Mouse (Mus musculus) liver, postnatal 0 days (tissue): ENCODE results near the gene Hist1h3d. TPM values are rescaled to one million over a fixed set of nuclear protein-coding genes. Genes with fewer than 3 reads are reported as not detected.
"Not testable (repeated sequence)": the region's sequence is repeated elsewhere in the genome, so short reads cannot be mapped to it uniquely, and the experiment has no call there.

ENCODE experiments used
- ATAC-seq: fragments of 200-750 bp; cut with Nextera tagmentation; 2 replicates; pipeline ENCODE4 v1.8.0; 2017; ENCODE audit warnings: mild to moderate bottlenecking, moderate library complexity
- DNase-seq: peaks from one replicate; pipeline ENCODE4 v3.0.0-alpha.2; 2016
- H3K27ac ChIP-seq: fragments of 300-500 bp; sonication (generic); 2 replicates; pipeline ENCODE4 v1.5.1; 2014; ENCODE audit warnings: antibody characterized with exemption, moderate library complexity, mild to moderate bottlenecking, low read depth
- H3K27me3 ChIP-seq: fragments of 300-500 bp; sonication (generic); 2 replicates; pipeline ENCODE4 v1.6.1; 2014; ENCODE audit warnings: low read length, control low read depth, mixed read lengths; ENCODE audit not compliant: insufficient read depth
- H3K36me3 ChIP-seq: fragments of 300-500 bp; sonication (generic); replicated peaks from 2 replicates; pipeline ENCODE4 v1.6.1; 2014; ENCODE audit warnings: mild to moderate bottlenecking, control low read depth, low read length, moderate library complexity, mixed read lengths; ENCODE audit not compliant: insufficient read depth
- H3K4me1 ChIP-seq: fragments of 300-500 bp; sonication (generic); 2 replicates; pipeline ENCODE4 v1.6.1; 2014; ENCODE audit warnings: antibody characterized with exemption, mild to moderate bottlenecking, control low read depth; ENCODE audit not compliant: insufficient read depth
- H3K4me2 ChIP-seq: fragments of 300-500 bp; sonication (generic); 2 replicates; pipeline ENCODE4 v1.6.1; 2014; ENCODE audit warnings: low read depth, mild to moderate bottlenecking, low read length, moderate library complexity, mixed read lengths
- H3K4me3 ChIP-seq: fragments of 300-500 bp; sonication (generic); 2 replicates; pipeline ENCODE4 v1.5.1; 2014; ENCODE audit warnings: low read depth, low read length
- H3K9ac ChIP-seq: fragments of 300-500 bp; sonication (generic); replicated peaks from 2 replicates; pipeline ENCODE4 v1.6.1; 2014; ENCODE audit warnings: mild to moderate bottlenecking, moderate library complexity
- H3K9me3 ChIP-seq: fragments of 300-500 bp; sonication (generic); 2 replicates; pipeline ENCODE4 v1.6.1; 2016; ENCODE audit warnings: mild to moderate bottlenecking, control low read depth, low read length, mixed read lengths
- CTCF ChIP-seq: sonication (generic); IDR thresholded peaks from 2 replicates; pipeline ENCODE4 v1.5.1; 2016; ENCODE audit warnings: antibody characterized with exemption, low read depth
- EP300 ChIP-seq: IDR thresholded peaks from 2 replicates; pipeline ENCODE4 v1.6.1; 2016; ENCODE audit warnings: antibody characterized with exemption, low read depth, mild to moderate bottlenecking
- WGBS: fragments of 180-500 bp; shearing (Covaris S2); extraction: QIAGEN DNeasy Blood & Tissue Kit; methylation state at CpG from one replicate; pipeline ENCODE4 v1.1.7; 2014; ENCODE audit not compliant: insufficient replicate concordance; 5-methylcytosine and 5-hydroxymethylcytosine counted together
- polyA plus RNA-seq: library from polyadenylated mRNA; unstranded; fragments of >200 nt; fragmentation: Nextera tagmentation; extraction: Ambion mirVana; gene quantifications from 2 replicates; pipeline ENCODE4 v1.2.1, GENCODE M21; 2015

Hist1h3d gene
- polyA plus RNA-seq, 1 experiment from 2014 or later, result 5.8 TPM

DNA sequence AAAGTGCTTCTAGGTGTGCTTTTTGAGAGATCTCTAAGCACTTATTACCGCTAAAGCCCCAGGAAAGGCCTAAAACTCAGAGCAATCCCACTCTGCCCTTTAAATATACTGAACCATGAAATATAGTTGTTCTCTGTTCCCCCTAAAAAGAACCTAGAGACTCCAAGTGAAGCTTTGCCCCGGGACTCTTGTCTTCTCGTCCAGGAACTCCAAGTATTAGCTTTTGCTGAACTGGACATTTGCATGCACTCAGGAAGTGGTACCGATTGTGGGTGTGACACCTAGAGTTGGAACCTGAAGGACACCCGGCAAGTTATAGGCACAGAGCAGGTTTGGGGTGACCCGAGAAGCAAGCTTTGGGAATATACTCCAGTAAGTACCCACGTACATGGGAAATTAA lies 15.6 kb downstream of the Hist1h3d start:
- 86% methylated on average over 7 of the region's 7 CpGs for WGBS
- Histone ChIP-seq H3K27me3 (no peaks in the 10 kb centered on the region), H3K4me3 (no peak overlapping the region), H3K9ac (no peak overlapping the region), H3K4me2 (no peak overlapping the region), H3K4me1 (peaks cover 35% of the 10 kb centered on the region), H3K9me3 (no peaks in the 10 kb centered on the region), H3K27ac (no peak overlapping the region), H3K36me3 (no peaks in the 10 kb centered on the region)
- DNase-seq (no peak), ATAC-seq (no peak)
- TF ChIP-seq EP300 (no peak), CTCF (no peak)

DNA sequence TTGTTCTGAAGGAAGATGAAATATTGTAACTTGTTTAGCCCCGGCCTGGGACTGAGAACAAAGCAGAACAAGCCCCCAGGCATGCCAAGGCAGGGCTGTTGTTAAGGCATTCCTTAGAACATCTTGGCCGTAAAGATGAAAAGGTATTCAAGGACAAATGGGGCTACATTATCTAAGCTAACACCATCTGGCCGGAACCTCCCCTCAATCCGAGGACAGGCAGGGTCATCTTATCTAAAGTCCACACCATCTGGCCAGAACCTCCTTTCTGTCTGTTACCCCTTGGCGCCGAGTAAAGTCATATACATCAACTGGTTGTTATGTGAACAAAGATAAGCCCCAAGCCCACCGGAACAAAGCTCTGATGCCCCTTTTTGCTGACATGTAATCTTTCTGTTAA lies 16.3 kb downstream of the Hist1h3d start:
- H3K9ac ChIP-seq, H3K36me3 ChIP-seq, H3K27ac ChIP-seq, H3K27me3 ChIP-seq, ATAC-seq, DNase-seq, H3K4me3 ChIP-seq, H3K9me3 ChIP-seq, H3K4me2 ChIP-seq: not testable (repeated sequence)
- WGBS, result 65% methylated on average over 7 of the region's 7 CpGs
- H3K4me1 ChIP-seq, result peaks cover 33% of the 10 kb centered on the region

DNA sequence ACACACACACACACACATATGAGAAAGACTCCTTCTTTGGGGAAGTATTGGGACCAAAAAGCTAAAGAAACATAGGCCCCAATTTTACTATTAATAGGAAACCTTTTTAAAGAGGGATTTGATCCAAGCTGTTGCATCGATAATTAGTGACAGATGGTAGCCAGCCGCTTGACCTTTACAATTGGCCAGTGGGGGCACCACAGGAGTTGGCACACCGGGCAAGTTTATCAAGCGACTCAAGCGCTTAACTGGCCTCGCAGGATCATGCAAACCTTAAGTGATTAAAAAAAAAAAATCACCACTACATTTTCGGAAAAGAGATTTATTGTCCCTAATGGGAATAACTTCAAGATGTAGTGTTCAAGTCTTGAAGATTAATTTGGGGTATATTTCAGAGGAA lies 17.1 kb downstream of the Hist1h3d start:
- no peak for ATAC-seq
- no peak for DNase-seq
- TF ChIP-seq EP300 (no peak), CTCF (no peak)
- no peak overlapping the region for H3K4me2 ChIP-seq
- no peaks in the 10 kb centered on the region for H3K36me3 ChIP-seq
- H3K9ac ChIP-seq, result no peak overlapping the region
- no peaks in the 10 kb centered on the region for H3K9me3 ChIP-seq
- no peaks in the 10 kb centered on the region for H3K27me3 ChIP-seq
- WGBS, result 75% methylated on average over 7 of the region's 7 CpGs
- H3K27ac ChIP-seq, result peak overlapping the region; percentile 78
- H3K4me1 ChIP-seq, result peaks cover 35% of the 10 kb centered on the region
- H3K4me3 ChIP-seq, result no peak overlapping the region

DNA sequence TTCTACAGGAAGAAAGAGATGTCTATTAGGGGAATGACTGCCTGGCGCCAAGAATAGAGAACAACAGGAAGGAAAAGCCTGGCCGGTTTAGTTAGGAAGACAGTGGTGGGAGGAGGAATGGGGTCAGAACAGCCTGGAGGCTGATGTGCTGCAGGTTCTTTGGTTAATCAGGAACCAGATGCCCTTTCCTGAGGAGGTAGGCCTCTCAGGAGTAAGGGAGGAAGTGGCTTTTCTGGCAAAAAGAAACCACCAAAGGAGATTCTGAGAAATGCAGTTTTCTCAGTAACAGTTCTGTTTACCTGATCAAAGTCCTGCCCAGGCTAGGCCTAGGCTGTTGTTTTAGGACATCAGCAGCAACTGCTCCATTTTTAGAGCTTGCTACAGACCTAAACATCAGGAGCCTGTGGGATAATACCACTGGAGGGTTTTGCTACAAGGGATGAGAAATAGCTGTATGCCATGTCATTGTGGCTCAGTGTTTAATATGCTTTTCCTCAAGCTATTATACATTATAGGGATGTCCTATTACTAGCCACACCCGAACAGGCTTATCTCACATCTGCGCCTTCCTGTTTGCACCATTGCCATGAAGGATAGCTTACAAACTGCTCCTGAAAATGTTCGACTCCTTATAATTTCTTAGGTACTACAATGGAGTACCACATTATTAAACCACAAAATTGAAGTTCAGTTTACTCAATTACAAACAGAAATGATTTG lies 17.6 kb downstream of the Hist1h3d start:
- H3K9me3 ChIP-seq, result no peaks in the 10 kb centered on the region
- ATAC-seq (no peak), DNase-seq (no peak)
- WGBS, result 19% methylated on average over 5 of the region's 5 CpGs
- no peaks in the 10 kb centered on the region for H3K27me3 ChIP-seq
- H3K4me1 ChIP-seq, result peaks cover 35% of the 10 kb centered on the region
- H3K4me3 ChIP-seq, result no peak overlapping the region
- no peaks in the 10 kb centered on the region for H3K36me3 ChIP-seq
- TF ChIP-seq CTCF (no peak), EP300 (no peak)
- H3K4me2 ChIP-seq, result peak overlapping the region; percentile 24
- H3K27ac ChIP-seq, result peak overlapping the region; percentile 78
- H3K9ac ChIP-seq, result 0 out of 2 replicates have a peak overlapping the region, but pooled peaks have one; percentile 42

DNA sequence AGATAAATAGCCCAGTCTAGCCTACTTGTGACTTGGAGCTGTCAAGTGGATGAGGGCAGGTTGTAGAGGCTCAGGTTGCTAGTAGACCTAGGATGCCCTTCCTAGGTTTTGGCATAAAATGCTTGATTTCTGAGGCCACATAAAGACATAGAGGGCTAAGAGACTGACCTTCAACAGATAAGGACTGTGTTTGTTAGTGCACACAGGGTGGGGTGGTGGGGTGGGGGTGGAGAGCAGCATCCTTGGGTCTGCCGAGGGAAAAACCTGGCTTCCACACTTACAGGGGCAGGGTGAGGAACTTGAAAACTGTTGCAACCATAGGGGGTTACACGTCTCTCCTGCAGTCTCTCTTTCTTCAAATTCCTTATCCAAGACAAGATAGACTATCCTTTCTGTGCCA lies 19.6 kb downstream of the Hist1h3d start:
- no peaks in the 10 kb centered on the region for H3K36me3 ChIP-seq
- WGBS, result 54% methylated on average over 2 of the region's 2 CpGs
- no peaks in the 10 kb centered on the region for H3K9me3 ChIP-seq
- no peaks in the 10 kb centered on the region for H3K27me3 ChIP-seq
- ATAC-seq (no peak), DNase-seq (no peak)
- peak overlapping the region; percentile 84 for H3K27ac ChIP-seq
- TF ChIP-seq CTCF (no peak), EP300 (no peak)
- peak overlapping the region; percentile 54 for H3K9ac ChIP-seq
- H3K4me3 ChIP-seq, result no peak overlapping the region
- peak overlapping the region; percentile 47 for H3K4me2 ChIP-seq
- H3K4me1 ChIP-seq, result peaks cover 30% of the 10 kb centered on the region

DNA sequence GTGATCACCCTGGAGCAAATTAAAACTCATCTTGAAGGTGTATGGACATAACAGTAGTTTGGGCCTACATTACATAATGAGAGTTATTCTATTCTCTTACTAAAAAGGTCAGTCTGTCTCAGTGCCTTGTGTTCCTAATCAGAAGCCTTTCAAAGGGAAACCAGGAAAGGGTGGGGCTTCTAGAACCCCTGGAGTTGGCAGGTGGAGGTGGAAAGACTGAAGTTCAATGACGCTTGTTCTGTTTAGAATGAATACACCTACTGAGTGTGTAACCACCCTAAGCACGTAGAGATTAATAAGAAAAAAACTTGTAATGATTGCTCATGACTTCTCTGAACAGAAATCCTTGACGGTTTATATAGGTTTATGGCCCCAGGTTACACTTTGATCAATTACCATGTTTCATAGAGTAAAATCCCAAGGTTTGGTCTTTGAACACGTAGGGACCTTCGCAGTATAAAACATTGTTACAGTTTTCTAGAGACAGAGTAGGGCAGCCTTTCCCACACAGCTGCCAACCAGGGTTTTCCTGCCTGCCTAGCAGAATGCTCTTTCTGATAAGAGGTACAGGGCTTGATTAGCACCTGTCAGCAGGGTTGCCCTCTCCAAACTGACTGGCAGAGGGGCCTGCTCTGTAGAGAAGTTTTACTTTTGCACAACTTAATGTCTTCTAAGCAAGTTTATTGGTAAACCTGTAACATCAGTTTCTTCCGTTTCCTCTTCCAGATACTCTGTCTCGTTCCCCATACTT lies 20.2 kb downstream of the Hist1h3d start:
- Histone ChIP-seq H3K4me2 (peak overlapping the region; percentile 47), H3K27me3 (no peaks in the 10 kb centered on the region), H3K4me3 (no peak overlapping the region), H3K9me3 (no peaks in the 10 kb centered on the region), H3K9ac (peak overlapping the region; percentile 54), H3K4me1 (peaks cover 30% of the 10 kb centered on the region), H3K36me3 (no peaks in the 10 kb centered on the region), H3K27ac (peak overlapping the region; percentile 84)
- DNase-seq, result peak; percentile 40
- TF ChIP-seq CTCF (no peak), EP300 (peak; percentile 92)
- peak; percentile 97 for ATAC-seq
- WGBS, result 60% methylated on average over 7 of the region's 7 CpGs
